Mouse (Mus musculus) urinary bladder, postnatal 14 days (tissue): ENCODE measurements at regions not wholly inside any gene's neighbourhood (a gene's known extent, or its start where the extent isn't known, plus 50 kb on each side); places are given as distances from the start of the nearest gene placed in this dataset.

Experiments
- DNase-seq: peaks from one replicate; pipeline ENCODE4 v3.0.0; 2021; ENCODE audit warnings: low spot score

DNA sequence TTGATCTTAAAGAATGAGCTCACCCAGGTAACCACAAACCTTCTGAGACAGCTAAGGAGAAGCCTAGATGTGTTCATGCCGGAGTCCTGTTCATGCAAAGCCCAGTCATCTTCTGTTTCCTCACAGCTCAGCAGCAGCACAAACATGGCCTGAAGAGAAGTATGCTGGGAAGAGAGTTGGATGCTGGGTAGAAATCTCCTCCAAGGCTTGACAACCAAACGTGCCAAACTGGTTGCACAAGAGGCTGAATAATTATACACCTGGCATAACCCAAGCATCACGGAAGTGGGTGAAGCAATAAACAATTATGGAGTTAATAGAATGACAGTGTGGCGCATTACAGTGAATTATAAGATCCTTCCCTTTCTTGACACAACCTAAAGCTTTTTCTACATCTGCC is 404.0 kb upstream of the Acvr2a start:
- no peak for DNase-seq

DNA sequence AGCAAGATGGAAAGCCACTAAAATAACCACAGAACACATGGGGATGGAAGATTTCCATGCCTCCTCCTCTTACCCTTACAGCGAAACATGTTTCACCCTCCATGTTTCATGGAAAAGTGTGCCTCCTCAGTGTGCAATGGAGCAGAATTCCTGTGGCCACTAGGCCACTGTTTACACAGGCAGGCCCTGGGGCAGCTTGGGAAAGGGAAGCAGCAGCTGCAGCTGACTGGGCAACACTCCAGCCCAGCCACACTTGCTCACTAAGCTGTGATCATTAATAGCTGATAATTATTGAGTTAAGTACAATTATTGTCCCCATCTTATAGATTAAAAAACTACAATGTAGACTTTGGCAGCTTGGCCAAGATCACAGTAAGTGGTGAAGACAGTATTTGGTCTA is 402.5 kb upstream of the Acvr2a start:
- DNase-seq = no peak

DNA sequence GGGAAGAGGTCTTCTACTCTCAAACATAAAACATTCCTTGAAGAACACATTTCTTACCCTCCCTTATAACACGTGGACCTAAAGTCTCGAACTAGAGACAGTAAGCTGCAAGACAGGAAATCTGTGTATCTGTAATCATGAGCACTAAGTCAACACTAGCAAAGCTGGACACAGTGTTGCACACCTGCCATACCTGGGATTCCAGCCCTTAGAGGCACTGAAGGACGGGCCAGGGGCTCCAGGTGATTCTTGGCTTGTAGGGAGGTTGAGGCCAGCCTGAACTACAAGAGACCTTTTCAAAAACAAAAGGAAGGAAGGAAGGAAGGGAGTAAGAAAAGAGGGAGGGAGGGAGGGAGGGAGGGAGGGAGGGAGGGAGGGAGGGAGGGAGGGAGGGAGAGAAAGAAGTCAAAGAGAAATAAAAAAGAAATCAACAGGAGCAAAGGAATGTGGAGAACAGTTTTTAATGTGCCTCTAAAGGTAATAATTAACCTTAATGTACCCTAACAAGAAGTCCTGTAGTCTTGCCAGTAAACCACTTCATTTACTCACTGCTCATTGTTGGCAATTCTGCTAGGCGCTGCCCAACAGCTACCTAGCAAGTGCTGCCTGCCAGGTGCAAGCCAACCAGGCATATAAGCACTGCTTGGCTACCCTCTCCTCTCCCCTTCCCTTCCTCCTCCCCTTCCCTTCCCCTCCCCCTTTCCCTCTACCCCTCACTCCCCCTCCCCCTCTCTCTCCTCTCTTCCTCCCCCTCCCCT is 401.0 kb upstream of the Acvr2a start:
- DNase-seq = no peak

DNA sequence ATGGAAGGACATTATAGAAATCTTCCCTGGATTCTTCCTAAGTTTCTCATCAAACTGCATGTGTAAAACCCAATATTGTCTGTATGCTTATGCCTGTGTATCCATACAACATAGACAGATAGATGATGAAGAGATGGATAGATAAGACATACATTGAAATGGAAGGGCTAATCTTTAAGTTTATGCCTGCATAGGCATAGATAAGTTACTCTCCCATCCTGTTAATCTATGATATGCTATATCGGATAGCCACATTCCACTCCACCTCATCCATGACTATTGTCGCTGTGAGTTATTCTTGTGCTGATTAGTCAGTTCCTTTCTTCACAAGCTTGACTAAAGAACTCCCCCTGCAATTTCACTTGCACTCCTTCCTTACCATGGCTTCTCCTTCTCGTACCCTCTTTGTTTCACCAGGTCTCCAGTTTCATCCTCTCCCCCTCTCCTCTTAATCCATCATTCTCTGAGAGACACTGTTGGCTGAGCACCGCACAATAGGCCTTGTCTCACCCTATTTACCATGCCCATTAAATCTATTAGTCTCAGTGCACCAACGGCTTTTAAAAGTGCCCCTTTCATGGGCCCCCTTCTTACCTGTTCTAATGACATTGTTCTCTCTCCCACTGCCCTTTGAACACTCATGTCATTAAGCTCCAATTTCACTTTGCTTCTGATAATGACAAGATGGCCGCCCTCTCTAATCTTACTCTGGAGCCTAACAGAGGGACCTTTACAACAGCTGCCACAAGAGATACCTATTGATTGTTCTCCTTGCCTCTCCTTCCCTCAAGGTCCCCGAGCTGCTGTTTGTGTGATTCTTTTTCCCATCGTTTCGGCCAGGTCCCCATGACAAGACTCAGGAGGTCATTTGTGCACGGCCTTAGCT is 399.1 kb upstream of the Acvr2a start:
- no peak for DNase-seq

DNA sequence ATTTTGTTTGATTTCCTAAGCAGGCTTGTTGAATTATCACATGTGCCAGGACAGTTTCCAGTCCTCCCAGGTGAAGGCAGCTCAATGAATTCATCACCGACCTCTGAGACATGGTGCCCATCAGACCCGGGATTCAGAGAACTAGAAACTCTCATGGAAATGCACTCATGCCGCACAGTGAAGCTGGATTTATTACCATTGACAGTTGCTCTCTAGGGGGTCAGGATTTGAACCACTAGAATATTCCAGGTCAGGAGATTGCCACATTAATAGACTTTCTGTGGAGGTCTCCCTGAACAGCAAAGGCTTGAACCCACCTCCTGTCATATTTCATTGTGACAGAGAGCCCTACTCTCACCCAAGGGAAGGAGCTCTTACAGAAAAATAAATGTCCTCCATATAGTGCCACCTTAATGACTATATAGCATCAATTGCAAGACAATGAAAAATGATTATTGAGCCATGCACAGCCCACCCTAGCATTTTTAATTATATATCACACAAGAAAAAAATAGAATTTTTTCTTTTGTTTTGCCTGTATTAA is 397.6 kb upstream of the Acvr2a start:
- no peak for DNase-seq

DNA sequence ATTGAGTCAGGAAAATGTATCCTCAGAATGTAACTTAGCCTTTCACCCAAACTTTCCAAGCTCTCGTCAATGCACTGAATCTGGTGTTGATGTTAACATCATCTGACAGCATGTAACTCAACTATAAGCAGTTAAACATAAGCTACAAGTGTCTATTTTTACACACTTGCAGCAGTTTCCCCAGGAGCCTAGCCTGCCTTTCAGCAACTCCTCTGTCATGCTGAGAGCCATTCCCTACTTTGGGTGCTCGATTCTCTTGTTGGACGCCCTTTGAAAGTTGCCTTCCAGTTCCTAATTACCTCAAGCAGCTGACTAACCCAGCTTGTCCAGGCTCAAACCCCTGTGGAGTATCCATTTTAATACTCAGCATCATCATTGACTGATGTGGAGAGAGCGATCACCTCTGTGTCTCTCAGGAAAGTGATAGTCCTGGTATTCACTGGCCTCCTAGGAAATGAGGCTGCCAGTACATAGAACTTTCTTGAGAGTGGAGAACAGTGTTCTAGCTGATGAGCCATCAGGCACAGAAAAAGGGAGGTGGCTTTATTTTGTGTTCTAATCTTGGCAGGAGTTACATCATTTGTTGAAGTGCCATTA is 396.8 kb upstream of the Acvr2a start:
- DNase-seq = no peak

DNA sequence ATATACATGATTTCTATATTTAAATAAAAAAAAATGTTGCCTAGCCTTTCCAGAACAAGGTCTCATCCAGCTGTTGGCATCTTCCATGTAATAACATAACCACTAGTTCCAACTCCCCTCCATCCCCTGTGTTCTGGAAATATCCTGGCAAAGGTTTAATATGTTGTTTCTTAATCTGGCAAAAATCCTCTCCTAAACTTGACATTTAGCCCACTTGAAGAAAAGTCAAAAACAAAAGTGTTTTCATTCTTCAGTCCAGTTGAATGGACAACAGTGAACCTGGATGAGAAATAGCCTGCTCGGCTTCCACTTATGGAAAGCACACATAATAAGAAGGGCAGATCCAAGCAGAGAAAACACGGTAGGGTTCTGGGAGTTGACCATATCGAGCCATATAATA is 393.1 kb upstream of the Acvr2a start:
- DNase-seq = no peak

DNA sequence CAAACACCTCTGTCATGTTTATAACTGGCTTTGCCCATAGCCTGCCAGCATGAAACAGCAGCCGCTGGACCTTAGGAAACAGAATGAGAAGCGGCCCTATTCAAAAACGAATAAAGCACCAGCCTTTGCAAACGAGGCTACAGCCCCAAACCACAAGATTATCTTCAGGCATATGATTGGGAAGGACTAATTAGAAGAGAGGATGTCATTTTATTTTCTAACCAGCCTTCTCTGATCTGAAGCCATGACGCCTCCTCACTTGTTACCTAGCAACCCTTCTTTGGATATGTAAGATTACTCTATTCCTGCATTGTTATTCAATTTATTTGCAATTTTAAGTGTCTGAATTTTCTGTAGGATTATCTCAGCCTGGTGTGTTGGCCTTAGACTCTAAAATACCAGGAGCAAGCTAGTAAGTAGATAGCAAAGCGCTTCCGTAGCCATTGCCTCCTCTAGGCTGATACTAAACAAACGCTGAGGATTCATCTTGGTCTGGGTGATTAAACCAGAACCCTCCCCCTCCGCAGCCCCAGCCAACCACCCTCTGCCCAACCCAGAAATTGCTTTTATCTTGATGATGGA is 390.0 kb upstream of the Acvr2a start:
- DNase-seq = no peak

DNA sequence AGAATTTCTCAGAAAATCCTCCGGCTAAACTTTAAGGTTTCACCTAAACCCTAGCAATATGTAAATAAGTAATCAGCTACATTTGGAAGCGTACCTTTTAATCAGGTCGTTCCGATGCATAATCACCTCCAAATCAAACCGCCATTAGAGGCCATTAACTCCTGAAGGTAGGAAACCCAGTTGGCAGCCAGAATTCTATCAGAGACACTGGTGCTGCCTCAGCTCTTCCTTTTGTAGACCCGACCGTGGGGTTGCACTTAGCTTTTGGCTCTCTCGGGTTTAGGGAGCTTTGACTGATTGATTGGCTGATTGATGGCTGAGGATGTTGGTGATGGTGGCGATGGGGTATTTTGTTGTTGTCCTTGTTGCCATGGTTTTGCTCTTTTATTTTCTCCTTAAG is 389.3 kb upstream of the Acvr2a start:
- DNase-seq = no peak

DNA sequence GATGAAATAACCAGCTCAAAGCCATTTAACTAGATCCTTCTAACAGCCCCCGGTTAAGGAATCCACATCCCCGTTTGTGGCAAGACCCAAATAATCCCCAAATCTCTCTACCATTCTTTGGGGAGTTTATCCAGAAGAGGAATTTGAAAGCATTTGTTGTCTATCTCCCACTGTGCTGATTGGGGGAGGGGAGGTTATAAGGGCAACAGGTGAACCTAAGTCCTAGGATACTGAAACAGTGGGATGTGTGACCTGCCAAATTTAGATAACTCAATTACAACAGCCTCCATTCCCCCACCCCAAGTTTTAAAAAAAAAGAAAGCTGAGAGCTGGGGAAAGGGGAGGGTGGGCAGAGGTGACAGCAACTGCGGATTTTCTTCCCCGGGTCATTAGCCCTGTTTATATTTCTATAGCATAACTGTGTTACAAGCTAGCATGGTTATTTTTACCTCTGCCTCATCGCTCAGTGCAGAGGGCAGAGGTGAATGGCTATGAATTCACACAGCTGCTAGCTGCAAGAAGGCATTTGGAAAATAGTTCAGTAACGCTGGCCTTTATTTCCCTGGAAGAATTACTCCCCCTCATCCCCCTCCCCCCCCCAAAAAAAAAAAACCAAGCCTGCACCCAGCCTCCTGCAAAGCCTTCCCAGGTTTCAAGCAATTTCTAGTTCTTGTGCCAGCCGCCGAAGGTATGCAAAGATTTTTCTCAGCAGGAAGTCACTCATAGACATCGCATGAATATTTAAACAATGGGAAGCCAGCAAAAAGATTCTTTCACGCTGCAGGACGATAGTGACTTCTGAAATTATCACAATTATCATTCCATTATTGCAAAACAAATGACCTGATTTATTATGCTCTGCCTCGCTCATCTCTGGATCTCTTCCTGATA is 388.5 kb upstream of the Acvr2a start:
- DNase-seq = no peak

DNA sequence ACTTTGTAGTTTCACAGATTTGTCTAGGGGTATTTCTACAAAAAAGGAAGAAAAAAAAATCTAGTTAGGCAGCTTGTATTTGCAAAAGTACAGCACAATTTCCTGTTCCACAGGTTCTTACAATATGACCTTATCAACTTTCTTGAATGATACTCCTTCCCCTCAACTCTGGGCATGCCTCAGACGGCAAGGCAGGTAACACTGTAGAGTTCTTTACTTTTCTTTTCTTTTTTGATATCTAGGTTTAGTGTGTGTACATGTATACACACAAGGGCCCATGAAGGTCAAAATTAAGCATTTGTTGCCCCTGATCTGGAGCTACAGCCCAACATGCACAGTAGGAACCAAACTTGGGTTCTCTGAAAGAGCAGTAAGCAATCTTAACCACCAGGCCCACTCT is 381.4 kb upstream of the Acvr2a start:
- no peak for DNase-seq

DNA sequence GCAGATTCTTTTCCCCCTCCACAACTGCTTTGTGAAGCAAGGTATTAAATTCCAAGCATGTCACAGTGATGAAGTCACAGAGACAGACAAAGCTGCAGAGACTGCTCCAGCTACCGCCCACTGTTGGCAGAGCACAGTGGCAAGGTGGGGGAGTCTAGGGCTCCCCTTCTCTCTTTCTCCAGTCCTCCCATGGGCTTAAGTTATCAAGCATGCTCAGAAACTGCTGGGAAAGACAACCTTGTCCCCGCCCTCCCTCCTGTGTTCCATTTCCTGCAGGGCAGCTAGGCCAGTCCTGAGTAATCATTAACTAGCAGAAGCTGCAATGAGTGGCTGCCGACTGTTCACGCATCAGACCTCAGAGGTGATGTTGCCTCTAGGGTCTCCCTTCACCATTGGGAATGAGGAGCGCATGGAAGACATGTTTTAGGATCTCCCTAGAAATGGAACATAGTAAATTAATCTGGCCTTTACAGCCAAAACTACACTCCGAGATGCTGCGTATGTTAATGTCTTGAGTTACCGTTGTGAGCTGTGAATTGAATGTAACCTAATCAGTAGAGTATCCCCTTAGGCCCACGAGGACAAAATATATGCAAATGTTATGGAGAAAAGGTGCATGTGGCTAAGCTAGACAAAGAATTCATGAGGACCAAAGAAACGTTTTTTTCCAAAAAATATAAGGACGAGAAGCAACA is 372.5 kb upstream of the Acvr2a start:
- peak; percentile 58 for DNase-seq

DNA sequence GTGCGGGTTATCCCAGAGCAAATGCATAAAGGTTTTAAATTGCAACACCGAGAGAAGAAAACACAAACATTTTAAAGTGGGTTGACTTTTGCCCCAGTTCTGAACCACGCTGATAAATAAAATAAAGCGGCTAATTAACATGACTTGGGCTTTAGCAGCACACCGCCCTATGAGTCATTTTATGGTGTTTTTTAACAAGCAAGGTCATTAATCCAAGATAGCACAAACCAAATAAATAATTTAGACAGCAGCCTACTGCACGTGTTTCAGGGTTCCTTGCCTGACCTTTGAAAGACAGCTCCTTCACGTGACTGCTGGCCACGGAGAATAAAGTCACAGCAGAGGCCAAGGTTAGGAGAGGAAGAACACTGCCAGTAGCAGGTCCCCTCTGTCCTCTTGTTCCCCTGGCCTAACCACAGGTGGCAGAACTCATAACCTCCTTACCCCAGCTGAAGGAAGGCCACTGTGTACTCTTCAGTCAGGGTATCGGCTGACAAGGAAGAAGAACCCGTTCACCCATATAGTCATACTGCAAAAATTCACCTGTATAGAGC is 371.8 kb upstream of the Acvr2a start:
- peak; percentile 28 for DNase-seq

DNA sequence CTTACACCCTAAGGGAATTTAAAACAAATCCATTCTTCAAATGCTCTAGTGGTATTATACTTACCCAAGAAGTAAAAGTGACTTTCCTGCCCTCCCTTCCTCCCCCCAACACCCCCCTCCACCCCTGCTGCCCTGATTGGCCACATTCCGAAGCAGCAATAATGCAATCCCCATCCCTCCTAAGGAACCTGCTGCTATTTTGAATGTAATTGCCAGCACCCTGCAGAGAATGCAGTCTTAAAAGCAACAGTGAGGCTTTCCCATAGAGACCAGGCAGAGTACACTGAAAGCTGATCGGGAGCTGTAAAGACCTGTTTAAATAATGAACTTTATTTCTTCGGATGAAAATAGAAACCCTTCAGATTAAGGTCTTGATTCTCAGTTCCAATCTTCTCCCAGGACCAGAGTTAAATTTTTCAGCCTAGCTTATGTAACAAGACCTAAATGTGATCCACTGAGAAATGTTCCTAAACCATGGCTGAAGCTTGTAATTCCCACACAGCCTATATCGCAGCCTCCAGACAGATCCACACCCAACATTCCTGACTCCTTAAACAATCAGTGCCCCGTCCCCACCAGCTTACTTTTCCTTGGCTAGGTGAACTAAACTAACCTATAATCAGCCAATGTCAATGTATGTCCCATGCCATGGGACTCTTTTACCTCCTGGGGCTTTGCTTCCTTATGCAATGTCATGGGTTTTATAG is 367.9 kb upstream of the Acvr2a start:
- no peak for DNase-seq

DNA sequence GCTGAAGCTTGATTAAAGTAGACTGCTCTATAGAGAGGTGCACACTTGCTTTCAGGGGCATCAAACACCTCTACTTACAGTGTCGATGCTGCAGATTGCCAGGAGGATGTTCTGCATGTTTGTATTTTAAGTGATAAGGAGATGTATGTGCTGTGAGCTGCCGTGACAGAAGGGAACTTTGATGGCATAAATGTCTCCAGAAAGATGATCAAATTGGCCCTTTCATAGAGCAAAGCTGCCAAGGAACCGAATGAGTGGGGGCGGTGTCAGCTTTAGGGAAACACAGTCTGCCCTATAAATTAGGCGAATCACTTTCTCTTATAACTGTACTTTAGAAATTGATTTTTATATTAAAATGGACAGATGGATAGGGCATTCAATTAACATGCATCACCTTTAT is 367.3 kb upstream of the Acvr2a start:
- no peak for DNase-seq

DNA sequence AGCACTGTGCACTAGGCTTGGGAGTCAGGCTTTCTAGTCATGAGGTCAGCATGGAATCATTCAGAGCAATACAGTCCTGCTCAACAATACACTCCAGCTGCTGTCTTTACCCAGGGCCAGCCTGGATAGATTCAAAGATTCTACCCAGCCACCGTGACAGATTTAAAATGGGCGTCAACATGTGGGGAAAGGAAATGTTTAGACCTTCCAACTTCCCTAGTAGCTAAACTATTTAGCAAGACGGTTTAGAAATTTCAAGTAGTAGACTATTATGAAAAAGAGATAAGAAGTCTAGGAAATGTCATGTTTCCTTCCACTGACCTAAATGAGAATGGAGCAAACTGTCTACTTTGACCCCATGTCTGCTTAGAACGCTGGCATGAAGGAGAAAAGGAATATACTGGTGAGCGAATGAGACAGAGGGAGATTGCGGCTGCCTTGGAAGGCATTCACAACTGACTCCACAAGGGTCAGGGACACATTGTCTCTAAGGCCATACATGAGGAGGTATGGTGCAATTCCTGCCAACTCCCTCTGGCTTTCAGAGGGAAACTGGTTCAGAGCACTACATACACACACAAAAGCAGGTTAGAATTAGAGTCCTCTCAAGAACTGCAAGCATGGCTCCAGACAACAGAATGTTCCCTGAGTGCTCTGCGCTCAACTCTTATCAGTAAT is 364.6 kb upstream of the Acvr2a start:
- DNase-seq = no peak

DNA sequence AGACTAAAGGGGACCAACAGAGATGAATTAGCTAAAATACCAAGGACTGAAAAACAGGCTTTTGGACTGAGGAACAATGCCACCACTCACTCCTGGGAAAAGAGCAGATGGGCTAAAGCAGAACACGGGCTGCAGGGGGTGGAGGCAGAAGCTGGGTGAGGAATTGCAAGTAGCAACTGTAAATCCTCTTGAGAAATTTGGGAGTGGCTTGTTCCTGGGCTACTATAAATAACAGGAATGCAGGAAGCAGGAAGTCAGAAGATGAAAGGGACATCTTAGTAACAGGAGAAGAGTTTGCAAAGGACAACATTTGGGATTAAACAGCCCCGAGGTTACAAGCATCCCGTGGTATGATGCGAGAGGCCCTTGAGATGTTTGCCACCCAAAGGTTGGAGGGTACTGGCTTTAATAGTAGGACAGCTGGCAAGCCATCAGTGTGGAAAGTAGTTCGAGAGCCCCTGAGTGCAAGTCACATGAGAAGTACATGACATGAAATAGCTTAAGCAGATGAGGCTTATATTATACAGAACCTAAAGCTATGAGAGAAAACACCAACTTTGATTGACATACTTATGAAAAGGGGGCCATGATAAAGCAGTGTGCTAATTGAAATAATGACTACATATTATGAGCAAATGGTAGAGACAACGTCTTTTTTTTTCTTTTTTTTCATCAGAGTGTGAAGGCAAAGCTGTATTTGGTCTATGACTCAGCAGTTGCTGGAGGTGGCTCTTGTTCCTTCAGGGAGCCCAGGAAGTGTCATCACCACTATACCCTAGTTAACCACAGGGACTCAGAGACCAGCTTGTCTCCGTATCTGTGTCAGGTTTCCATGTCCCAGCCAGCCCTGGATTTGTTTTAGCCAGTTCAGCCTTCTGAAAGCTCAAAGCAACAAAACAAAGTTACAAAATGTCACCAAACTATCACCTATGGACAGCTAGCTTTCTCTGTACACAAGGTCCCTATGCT is 357.6 kb upstream of the Acvr2a start:
- DNase-seq = no peak

DNA sequence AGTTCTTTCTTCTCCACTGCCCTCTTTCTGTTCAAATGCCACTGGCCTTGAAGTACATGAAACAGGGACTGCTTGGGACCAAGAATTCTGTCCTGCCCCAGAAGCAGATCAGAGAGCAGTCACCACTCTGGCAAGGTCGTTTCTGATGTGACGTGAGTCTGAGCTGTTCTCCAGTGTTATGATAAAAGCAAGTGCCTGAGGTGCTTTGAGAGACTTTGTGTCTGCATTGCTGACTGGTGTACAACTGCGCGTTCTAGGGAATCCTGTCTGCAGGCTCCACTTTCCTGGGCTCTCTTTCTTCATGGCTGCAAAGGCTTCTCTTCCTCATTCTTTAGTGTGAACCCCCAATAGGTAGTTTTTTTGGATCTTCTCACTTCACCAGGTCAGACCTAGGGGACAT is 356.8 kb upstream of the Acvr2a start:
- DNase-seq = no peak
